Mouse (Mus musculus) spleen, adult 2 months (tissue): ENCODE data around the gene Chst11. TPM values are rescaled to one million over a fixed set of nuclear protein-coding genes. Genes with fewer than 3 reads are reported as not detected.

Experiments used
- DNase-seq, 2 experiments: peaks; one replicate each; pipeline versions ENCODE4 v3.0.0 to v3.0.0-alpha.2; 2012 to 2021; ENCODE audit warnings: low spot score in 2 of 2, low read depth in 1 of 2
- H3K27ac ChIP-seq: fragments of 200-500 bp; 2 replicates; pipeline ENCODE4 v1.5.1; 2012; ENCODE audit warnings: low read length, inconsistent platforms; ENCODE audit not compliant: insufficient read depth
- H3K27me3 ChIP-seq: fragments of 200-500 bp; 2 replicates; pipeline ENCODE4 v1.6.1; 2012; ENCODE audit warnings: mild to moderate bottlenecking, moderate library complexity, low read length, inconsistent platforms; ENCODE audit not compliant: control insufficient read depth, insufficient read depth
- H3K36me3 ChIP-seq: fragments of 200-500 bp; 2 replicates; pipeline ENCODE4 v1.6.1; 2012; ENCODE audit warnings: mild to moderate bottlenecking, low read length, inconsistent platforms; ENCODE audit not compliant: control insufficient read depth, insufficient read depth
- H3K4me1 ChIP-seq: fragments of 200-500 bp; 2 replicates; pipeline ENCODE4 v1.6.1; 2011; ENCODE audit warnings: inconsistent platforms; ENCODE audit not compliant: control insufficient read depth, insufficient read depth, insufficient read length
- H3K4me3 ChIP-seq: fragments of 200-500 bp; 2 replicates; pipeline ENCODE4 v1.5.1; 2011; ENCODE audit warnings: mild to moderate bottlenecking, inconsistent platforms; ENCODE audit not compliant: insufficient read depth, insufficient read length; ENCODE audit errors: extremely low read depth
- CTCF ChIP-seq: fragments of 200-500 bp; IDR thresholded peaks from 2 replicates; pipeline ENCODE4 v1.5.1; 2011; ENCODE audit warnings: mild to moderate bottlenecking, inconsistent platforms; ENCODE audit not compliant: insufficient read depth, insufficient read length, insufficient replicate concordance; ENCODE audit errors: extremely low read depth
- POLR2A ChIP-seq: fragments of 200-500 bp; IDR thresholded peaks from 2 replicates; pipeline ENCODE4 v1.6.1; 2011; ENCODE audit warnings: low read depth, low read length, inconsistent platforms
- WGBS: fragments of 180-500 bp; shearing (Covaris S2); methylation state at CpG from one replicate; pipeline ENCODE4 v1.1.7; 2018; 5-methylcytosine and 5-hydroxymethylcytosine counted together
- polyA plus RNA-seq: library from polyadenylated mRNA; depleted of rRNA; stranded (reverse); fragments of >200 nt; gene quantifications from 2 replicates; pipeline ENCODE4 v1.2.3, GENCODE M21; 2012

Chst11 gene
- polyA plus RNA-seq, 1 experiment = 9.2 TPM

DNA sequence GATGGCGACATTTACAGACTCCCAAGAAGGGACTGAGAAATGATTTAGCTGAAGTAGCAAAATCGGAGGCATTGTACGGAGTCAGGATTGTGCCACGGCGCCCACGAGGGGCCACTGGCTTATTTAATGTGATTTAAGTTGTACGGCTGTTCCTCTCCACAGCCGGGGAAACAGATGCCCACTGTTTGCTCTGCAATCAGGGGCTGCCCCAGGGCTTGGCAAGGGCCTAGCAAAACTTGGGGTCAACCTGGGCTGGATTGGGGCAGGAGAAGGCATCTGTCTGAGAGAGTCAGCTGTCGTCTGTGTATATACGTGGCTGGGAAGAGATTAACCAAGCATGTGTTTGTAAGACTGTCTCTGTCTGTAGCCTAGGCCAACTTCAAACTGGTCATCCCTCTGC is 149.6 kb downstream of the Chst11 start:
- 90% methylated on average over 10 of the region's 10 CpGs for WGBS
- no peak for TF ChIP-seq POLR2A

GRCm38 (mm10) chr10:83135963-83136362 is 150.7 kb downstream of the Chst11 start:
- DNase-seq = no peak
- Histone ChIP-seq H3K27me3 (no peaks in the 10 kb centered on the region), H3K36me3 (no peaks in the 10 kb centered on the region), H3K27ac (no peak overlapping the region), H3K4me1 (no peaks in the 10 kb centered on the region; the same call in 1 of the 2 replicates), H3K4me3 (no peak overlapping the region)
- 95% methylated on average over 1 of the region's 1 CpGs for WGBS
- TF ChIP-seq POLR2A (no peak), CTCF (no peak)

More for the DNA sequence above, 149.6 kb downstream of the Chst11 start:
- no peak for DNase-seq
- Histone ChIP-seq H3K4me3 (no peak overlapping the region), H3K36me3 (no peaks in the 10 kb centered on the region), H3K27me3 (no peaks in the 10 kb centered on the region), H3K27ac (no peak overlapping the region), H3K4me1 (no peaks in the 10 kb centered on the region)

DNA sequence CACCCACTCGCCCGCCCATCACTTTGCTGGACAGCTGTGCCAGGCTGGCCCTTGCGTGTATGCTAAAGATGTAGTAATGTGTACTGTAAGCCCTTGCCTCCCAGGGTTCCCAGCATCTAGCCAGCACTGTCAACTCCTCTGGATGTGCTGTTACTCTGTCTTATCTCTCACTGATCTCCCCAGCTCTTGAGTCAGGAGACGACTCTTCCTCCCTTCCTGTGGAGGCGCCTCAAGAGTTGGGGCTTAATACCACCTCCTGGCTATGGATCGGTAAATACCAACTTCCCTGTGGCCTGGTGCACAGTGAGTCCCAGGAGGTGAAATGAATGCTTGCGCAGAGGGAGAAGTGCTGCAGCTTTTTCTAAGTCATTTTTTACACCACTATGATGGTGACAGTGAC is 151.8 kb downstream of the Chst11 start:
- Histone ChIP-seq H3K4me3 (no peak overlapping the region), H3K27ac (no peak overlapping the region), H3K4me1 (peaks cover 3% of the 10 kb centered on the region; the same call in 1 of the 2 replicates), H3K36me3 (no peaks in the 10 kb centered on the region), H3K27me3 (no peaks in the 10 kb centered on the region)
- DNase-seq = no peak
- TF ChIP-seq CTCF (no peak), POLR2A (no peak)
- WGBS = 78% methylated on average over 7 of the region's 7 CpGs

DNA sequence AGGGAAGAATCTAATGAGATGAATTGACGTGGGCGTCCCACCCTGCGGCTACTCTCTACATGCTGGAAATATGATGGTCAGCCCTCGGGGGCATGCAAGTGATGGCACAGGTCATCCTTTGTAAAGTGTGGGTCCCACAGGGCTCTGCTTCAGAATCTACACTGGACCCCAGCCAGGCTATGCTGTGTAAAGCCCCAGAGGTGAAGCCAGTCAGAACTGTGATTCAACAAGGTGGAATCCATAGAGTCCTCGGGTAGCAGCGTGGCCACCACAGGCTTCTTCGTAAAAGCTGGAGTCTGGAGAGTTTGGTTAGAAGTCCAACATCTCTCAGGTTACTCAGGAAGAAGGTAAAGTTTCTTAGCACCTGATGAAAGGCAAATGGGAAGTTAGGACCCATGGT is 154.0 kb downstream of the Chst11 start:
- DNase-seq = no peak
- Histone ChIP-seq H3K27ac (no peak overlapping the region), H3K36me3 (no peaks in the 10 kb centered on the region), H3K4me3 (no peak overlapping the region), H3K27me3 (no peaks in the 10 kb centered on the region), H3K4me1 (peaks cover 3% of the 10 kb centered on the region; the same call in 1 of the 2 replicates)
- TF ChIP-seq POLR2A (no peak), CTCF (no peak)
- WGBS = 95% methylated on average over 7 of the region's 7 CpGs

GRCm38 (mm10) chr10:83140258-83140936 is 155.1 kb downstream of the Chst11 start:
- 0 out of 2 replicates have a peak overlapping the region, but pooled peaks have one; percentile 0 for H3K27ac ChIP-seq
- TF ChIP-seq POLR2A (no peak), CTCF (no peak)
- peaks cover 3% of the 10 kb centered on the region; the same call in 1 of the 2 replicates for H3K4me1 ChIP-seq
- no peak for DNase-seq
- no peaks in the 10 kb centered on the region for H3K36me3 ChIP-seq
- H3K27me3 ChIP-seq = no peaks in the 10 kb centered on the region
- no peak overlapping the region for H3K4me3 ChIP-seq
- 81% methylated on average over 16 of the region's 16 CpGs for WGBS

GRCm38 (mm10) chr10:83141434-83141833 is 156.1 kb downstream of the Chst11 start:
- no peak overlapping the region for H3K27ac ChIP-seq
- 76% methylated on average over 5 of the region's 5 CpGs for WGBS
- no peaks in the 10 kb centered on the region for H3K27me3 ChIP-seq
- no peak for DNase-seq
- H3K4me3 ChIP-seq = no peak overlapping the region
- H3K4me1 ChIP-seq = peaks cover 3% of the 10 kb centered on the region; the same call in 1 of the 2 replicates
- no peaks in the 10 kb centered on the region for H3K36me3 ChIP-seq
- TF ChIP-seq POLR2A (no peak), CTCF (no peak)

DNA sequence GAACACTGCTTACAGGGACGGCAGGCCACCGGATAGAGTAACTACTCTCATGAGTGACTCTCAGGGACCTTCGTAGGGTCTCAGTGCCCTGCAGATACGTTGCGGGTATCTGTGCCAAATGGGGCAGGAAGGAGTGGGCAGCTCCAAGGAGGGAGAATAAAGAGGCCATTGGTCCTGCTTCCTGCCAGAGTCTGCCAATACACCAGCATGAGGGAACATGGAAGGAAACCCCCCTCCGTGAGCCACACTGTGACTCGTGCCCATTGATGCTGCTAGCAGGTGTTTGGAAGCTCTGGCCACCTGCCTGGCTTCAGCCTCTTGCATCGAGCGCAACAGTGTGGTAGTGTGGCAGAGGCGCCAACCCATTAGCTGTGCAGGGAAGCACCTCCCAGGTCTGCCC is 157.8 kb downstream of the Chst11 start:
- DNase-seq = no peak
- H3K27ac ChIP-seq = no peak overlapping the region
- H3K4me1 ChIP-seq = peaks cover 3% of the 10 kb centered on the region; the same call in 1 of the 2 replicates
- no peak for TF ChIP-seq POLR2A
- no peak overlapping the region for H3K4me3 ChIP-seq
- H3K27me3 ChIP-seq = no peaks in the 10 kb centered on the region
- 69% methylated on average over 10 of the region's 10 CpGs for WGBS
- no peaks in the 10 kb centered on the region for H3K36me3 ChIP-seq
